26 mouse cellular contexts compared by ENCODE assay signal in the genomic region with DNA sequence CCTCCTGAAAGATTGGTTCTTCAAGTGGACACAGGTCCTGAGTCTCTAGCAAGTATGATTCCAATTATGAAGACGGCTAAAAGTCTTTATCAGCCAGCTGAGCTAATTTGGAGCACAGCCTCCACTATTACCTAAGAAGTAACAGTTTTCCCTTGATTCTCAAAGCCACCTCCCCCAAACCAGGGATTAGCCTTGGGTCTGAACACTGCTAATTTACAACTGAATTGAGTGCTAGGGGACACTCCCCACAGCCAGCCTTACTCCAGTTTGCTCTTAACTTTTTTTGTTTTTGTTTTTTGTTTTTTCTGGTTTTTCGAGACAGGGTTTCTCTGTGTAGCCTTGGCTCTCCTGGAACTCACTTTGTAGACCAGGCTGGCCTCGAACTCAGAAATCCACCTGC.
"Had no signal": no experiment of that assay in that cellular context is flagged by ENCODE, and none has a peak within 500 bp of the region (broad histone marks: within the 10 kb centered on the region; RNA-seq: fewer than 3 reads in every experiment).

No protein-coding gene starts in this region.

- ATAC-seq: hindbrain, postnatal 0 days; intestine, embryonic 16.5 days had no signal

- H3K4me1 ChIP-seq: heart, embryonic 10.5 days; heart, embryonic 12.5 days; limb, embryonic 15.5 days had no signal

- H3K27me3 ChIP-seq: heart, embryonic 12.5 days; hindbrain, embryonic 13.5 days; hindbrain, embryonic 15.5 days; kidney, embryonic 15.5 days; limb, embryonic 13.5 days; limb, embryonic 15.5 days had no signal

- DNase-seq: gastrocnemius, adult 2 months; gastrocnemius, postnatal 10 days; gastrocnemius, postnatal 25 days; heart, adult 18-20 months; heart, postnatal 10 days; heart, postnatal 4 days; kidney, adult 11 months; kidney, adult 2 months; kidney, adult 9 months; kidney, postnatal 25 days; kidney, postnatal 4 days; left cerebral cortex, postnatal 4 days had no signal

- H3K4me3 ChIP-seq: gastrocnemius, adult 2 months; heart, embryonic 10.5 days; heart, embryonic 12.5 days; hindbrain, embryonic 10.5 days; hindbrain, embryonic 13.5 days; hindbrain, embryonic 15.5 days; kidney, embryonic 15.5 days; layer of hippocampus, adult 2 months; left cerebral cortex, adult 2 months; limb, embryonic 13.5 days; limb, embryonic 15.5 days had no signal

- H3K27ac ChIP-seq: gastrocnemius, adult 2 months; heart, embryonic 10.5 days; hindbrain, embryonic 10.5 days; hindbrain, embryonic 13.5 days; hindbrain, embryonic 15.5 days; hindbrain, postnatal 0 days; kidney, embryonic 15.5 days; kidney, postnatal 0 days; layer of hippocampus, adult 2 months; left cerebral cortex, adult 2 months; limb, embryonic 13.5 days; limb, embryonic 15.5 days; liver, embryonic 14.5 days had no signal

- H3K9ac ChIP-seq: heart, embryonic 12.5 days; hindbrain, embryonic 13.5 days; hindbrain, embryonic 15.5 days; kidney, embryonic 15.5 days; limb, embryonic 13.5 days; limb, embryonic 15.5 days; liver, embryonic 14.5 days had no signal

- H3K4me2 ChIP-seq: heart, embryonic 12.5 days; hindbrain, embryonic 13.5 days; hindbrain, embryonic 15.5 days; kidney, embryonic 15.5 days; limb, embryonic 13.5 days; limb, embryonic 15.5 days had no signal

- H3K9me3 ChIP-seq: heart, embryonic 10.5 days; heart, embryonic 12.5 days; hindbrain, embryonic 13.5 days; hindbrain, embryonic 15.5 days; limb, embryonic 13.5 days; limb, embryonic 15.5 days had no signal
